Mouse (Mus musculus) kidney, adult 9 months (tissue): ENCODE data around the gene Adamts9.

Experiments used
- DNase-seq: peaks from one replicate; pipeline ENCODE4 v3.0.0; 2022

Gene Adamts9

DNA sequence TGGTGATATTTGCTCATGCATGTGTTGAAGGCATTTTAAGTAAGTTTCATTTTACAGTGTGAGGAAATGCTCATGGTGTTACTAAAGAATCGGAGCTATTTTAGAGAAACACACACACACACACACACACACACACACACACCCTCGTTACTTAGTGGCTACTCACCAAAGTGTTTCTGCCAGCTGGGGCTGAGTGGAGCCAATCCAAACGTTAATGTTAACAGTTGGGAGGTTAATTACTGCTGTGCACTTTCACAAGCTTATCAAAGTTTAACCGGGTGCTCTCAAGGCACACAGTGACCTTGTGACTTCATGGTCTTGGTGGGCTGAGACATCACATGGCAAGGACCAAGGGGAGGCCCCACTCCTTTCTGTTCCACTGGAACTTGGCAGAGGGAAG lies 21.4 kb downstream of the Adamts9 start:
- DNase-seq: peak; percentile 90

DNA sequence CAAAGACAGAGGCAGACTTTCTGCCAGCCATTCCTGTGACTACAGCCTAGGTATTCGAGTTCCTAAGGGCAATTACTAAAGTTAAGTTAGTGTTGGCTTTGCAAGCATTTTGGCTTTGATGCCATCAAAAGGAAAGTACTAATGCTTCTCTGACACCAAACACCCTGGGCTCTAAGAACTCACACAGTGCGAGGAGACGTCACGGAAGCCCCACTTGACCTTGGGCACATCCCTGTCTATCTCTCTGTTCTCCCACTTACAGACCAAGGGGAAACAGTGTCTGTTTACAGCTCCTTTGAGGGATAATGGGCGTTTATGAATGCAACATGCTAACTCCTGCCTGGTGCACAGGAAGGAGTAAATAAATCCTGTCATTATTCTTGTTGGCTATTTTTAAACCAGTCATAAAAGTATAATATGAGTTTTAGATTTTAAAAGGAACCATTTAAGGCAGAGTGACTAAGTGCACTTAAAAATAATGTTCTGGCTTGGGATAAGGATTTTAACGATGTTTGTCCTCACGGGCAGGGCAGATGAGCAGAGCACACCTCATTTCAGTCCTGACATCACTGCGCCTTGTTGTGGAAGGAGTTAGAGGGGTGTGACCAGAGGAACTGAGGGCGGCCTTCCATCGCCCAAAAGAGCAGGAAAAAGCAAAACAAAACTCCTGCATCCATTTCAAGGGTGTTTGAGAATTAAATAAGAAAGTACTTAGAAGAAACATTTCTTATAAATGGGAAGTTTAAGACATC lies 22.2 kb downstream of the Adamts9 start:
- peak; percentile 42 for DNase-seq

DNA sequence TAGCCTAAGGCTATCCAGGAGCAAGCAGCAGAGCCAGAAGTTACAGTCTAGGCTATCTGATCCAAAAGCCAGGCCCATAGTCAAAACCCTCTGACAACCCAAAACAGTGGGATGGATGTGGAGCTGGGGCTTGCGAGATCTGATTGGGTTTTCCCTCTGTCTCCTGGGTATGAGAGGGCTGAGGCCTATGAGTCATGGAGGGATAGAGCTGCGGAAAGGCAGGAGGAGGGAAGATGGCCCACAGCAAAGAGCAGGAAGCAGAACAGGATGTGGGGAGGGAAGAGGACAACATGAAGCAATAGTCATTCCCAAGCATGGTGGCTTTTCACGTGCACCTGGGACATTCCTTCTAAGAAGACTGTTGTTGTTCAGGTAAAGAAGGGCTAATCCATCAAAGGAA lies 32.7 kb downstream of the Adamts9 start:
- DNase-seq: no peak

DNA sequence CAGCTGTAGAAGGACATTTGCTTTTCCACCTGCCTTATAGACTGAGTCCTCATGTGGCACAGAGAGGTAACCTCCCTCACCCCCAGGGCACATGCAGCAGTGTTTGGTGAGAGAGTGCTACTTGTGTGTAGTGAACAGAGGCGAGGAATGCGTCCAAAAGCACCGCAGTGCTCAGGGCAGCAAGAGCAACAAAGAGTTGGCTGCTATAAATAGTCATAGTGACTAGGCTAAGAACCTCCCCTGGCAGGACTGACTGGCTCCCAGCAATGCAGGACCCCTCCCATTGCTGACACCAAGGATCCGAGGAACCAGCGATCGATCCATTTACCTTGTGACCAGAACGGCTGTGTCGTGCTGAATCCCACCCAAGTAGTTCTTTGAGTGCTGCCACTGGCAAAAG lies 33.9 kb downstream of the Adamts9 start:
- DNase-seq: peak; percentile 20

DNA sequence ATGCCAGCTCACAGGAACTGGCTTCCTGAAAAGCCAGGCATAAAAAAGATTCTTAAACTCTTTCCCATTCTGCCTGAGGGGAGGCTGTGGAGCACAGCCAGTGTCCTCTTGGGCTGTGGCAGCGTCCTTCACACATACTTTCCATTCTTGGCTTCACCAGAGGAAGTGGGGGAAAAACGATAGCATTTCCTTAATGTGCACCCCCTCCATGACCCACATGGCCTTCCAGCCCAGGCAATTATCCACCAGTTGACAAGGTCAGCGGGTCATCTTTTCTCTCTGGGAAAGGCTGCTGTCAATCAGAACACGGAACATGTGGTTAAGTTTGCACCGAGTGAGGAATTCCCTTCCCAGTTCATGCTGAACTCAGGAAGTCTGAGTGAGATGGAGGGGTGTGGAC lies 37.4 kb downstream of the Adamts9 start:
- DNase-seq: peak; percentile 73

DNA sequence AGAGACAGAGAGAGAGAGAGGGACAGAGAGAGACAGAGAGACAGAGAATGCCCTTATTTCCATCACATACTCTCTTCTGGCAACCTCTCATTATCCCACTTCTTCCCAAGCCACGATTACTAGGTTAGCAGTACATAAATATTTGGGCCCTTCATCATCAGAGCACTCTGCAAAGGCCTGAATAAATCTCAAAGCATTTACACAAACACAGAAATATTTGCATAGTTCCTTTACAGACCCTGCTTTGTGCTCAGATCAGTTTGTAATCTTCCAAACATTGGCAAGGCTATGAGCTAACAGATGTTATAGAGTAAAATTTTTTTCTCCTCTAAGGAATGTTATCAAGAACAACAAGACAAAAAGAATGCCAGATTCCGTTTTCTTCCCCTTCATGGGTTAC lies 38.8 kb downstream of the Adamts9 start:
- DNase-seq: no peak

DNA sequence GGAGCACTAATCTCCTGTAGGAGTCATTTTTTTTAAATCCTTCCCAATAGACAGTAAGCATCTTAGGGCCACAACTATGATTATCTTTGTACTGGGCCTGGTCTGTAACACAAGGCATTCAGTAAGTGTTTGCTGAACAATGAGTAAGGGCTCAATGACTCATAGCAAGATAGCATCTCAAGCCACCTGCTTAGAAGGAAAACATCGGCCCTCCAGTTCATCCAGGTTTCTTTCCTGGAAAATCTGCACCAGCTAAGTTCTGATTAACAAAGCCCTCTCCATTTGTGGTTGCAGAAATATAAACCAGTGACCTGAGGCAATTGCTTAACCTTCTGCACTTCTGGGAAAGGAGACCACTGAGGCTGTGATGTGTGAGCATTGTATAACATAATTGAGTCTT lies 39.3 kb downstream of the Adamts9 start:
- no peak for DNase-seq

DNA sequence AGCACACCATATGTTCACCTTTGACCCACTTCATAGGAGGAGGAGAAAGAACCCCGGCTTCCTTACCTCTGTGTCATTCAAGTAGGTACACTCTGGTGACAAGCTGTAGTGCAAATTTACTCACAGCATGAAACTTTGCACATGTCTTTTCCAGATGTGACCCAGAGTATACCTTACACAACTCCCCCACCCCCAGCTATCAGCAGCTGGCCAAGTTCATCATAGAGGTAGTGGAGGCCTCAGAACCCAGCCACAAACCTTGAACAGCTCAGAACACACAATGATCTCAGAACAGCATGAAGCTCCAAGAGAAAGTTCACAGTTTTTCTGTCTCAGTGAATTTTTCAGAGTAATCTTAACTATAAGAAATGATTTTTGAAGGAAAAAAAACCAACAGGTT lies 51.8 kb downstream of the Adamts9 start:
- no peak for DNase-seq

DNA sequence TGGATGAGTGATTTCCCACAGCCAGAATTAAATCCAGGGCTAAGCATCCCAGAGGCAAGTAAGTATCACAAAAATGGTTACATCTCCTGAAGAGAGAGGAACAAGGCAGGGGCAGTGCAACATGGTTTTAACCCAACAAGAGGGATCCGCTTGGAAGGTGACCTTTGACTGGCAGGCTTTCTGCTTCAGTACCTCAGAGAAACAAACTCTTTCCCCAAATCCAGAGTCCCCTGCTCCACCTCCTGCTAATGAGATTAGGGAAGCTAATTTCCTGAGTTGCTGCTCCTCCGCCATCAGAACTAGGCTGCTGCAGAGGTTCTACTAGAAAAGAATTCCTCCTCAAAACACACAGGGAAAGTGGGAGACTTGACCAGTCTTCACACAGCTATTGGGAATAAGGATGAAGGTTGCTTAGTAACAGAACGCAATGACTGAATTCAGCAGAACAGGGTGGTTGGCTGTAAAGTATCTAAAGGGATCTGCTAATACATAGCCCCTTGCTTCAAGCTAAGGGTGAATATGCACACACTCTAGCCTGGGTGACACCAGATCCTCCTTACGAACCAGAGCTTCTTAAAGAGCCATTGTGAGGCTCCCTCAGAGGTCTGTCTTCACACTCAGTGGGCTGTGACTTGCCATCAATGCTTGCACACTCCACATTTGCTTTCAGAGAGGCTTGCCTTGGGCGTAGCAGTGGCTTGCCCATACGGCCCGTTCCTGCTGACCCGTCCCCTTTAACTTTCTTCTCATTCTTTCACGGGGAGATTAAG lies 60.0 kb downstream of the Adamts9 start:
- peak; percentile 72 for DNase-seq

DNA sequence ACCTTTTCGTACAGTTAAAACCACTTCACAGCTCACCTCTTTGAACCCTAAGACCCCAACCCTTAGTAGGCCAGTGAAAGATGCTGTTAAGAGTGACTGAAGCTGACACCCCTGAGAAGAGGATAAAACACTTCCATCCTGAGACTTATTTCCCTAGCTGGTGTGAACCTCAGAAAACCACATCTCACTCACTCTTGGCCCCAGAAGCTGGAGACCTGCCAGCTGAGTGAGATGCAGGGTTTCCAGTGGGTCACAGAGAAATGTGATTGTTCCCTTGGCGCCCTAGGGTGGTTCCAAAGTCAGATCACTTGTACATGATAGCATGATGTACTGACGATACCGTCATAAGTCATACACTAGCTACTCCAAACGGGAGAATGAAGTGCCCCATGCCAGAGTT lies 60.8 kb downstream of the Adamts9 start:
- DNase-seq: no peak

DNA sequence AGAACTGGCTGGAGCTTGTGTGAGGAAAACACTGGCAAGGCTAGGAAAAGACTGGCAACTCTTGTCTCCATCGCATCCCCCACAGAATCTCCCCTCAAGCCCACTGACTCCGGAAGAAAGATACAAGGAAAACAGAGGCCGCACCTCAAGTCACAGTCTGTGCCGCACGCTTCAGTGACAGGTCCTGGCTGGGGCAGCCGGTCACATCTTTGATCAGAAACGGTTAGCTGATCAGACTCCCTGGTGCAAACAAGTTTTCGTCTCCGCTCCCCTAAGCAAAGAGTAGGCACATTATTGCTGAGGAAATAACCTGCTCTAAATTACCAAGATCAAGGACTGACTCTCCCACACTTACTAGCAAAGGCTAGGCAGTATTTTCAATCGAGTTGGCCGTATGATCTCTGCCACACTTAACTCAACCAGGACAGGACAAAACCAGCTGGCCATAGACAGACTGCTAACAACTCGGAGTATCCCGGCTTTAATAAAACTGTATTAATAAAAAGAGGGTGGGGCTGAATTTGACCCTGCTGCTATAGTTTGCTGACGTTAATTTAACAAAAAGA lies 63.5 kb downstream of the Adamts9 start:
- no peak for DNase-seq

DNA sequence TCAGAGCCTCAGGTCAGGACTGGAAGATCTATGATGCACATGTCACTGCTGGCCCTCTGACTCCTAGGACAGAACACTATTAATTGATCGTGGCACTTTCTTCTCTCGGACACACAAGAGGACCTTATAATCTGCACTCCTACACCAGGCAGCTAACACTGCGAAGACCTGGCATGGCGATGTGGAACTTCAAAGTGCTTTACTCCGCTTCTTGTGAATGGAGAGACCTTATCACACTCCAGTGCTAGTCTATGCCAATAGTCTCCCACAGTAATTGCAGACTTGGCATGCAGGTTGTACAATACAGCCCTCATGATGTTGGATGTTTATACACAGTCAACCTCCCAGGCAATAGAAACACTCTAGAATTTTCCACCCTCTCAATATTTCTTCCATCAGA lies 64.5 kb downstream of the Adamts9 start:
- no peak for DNase-seq

DNA sequence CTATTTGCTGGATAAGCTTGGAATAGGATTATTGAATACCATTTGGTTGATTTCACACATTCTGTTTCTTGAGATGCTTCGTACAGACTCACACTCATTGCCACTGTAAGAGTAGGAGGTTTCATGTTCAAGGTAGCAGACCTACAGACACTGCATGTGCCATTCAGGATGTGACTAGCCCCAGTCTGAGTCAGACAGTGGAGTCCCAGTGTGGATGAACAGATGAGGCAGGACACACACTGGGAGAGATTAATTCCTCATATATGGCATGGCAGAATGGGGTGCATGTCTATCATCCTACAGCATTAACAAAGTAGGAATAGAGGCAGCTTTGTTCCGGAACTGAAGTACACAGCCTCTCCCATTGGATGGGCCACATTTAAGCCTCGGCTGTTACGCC lies 66.1 kb downstream of the Adamts9 start:
- DNase-seq: no peak

DNA sequence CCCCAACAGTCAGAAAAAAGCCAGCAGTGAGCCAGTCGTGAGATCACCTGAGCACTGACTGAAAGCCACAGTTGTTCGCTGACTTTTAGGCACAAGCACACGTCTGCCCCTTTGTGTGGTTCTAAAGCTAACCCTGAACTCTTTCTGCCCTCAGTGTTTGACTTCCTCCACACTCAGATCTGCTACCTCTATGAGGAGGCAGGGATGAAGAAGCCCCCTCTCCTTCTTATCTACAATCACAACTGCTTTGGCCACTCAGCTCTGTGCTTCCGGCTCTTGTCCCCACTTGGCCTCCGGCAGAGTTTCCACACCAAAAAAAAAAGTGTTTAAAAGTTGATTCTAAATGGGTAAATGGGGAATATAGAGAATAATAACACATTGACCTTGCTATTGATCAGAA lies 67.2 kb downstream of the Adamts9 start:
- no peak for DNase-seq

DNA sequence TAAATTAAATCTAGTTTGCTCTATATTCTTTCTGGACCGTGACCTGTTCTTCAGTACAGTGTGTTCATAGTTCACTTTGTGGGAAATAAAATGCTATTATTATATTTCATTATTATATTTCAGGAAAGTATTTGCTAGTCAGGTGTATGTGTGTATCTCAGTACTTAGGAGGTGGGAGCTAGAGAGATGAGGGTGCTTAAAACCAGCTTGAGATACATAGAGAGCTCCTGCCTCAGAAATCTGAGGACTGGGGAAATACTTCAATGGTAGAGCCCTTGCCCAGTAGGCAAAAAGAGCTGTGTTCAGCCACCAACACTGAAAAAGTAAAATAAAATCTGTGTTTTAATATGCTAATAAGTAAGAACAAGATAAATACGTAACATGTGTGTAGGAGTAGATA lies 68.0 kb downstream of the Adamts9 start:
- no peak for DNase-seq

DNA sequence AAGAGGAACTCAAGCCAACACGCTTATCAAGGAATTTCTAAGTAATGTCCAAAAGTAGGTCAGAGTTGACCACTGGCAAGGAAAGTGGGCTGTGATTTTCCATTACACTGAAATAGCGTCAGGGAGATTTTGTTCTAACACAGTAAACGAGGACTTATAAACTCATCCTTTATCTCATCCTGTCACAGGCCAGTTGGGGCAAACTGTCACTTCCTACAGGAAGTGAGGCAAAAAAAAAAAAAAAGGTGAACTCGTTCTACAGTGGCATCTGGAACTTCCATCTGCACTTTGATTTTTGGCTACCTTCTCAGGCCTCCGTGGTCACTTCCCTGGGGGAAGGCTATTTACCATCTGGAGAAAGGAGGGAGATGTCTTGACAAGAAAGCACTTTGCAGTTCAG lies 68.4 kb downstream of the Adamts9 start:
- peak; percentile 62 for DNase-seq

DNA sequence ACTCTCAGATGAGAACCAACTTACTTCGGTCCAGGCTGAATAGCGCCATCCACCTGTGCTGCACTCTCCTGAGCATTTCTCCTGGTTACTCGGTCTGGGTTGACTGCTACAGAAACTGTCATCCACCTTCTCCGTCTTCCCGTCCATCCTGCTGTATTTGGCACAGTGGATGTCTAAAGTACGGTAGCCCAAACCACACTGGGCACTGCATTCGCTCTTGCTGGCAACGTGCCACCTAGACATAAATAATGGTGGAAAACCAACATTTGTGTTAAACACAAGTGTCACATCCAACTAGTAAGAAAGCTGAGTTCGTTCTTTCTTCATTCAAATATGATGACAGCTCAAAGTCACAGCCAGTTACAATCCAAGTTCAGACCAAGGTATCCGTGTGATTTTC lies 70.5 kb downstream of the Adamts9 start:
- DNase-seq: no peak

DNA sequence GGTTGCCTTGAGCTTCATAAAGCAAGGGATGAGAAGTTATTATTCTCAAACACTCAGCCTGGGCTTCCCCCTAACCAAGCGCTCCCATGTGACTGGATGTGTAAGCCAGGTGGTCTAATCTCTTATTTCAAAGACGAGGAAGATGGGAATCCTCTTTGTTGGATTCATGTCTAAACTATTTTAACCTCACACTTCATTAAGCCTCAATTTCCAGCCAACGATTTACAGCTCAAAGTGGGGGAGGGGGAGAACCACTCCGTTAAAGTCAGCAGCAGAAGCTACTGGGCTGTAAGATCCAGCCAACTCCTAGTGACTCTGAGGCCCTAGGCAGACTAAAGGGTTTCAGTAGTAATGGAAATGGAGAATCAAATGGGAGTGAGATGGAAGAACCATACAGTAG lies 71.5 kb downstream of the Adamts9 start:
- DNase-seq: no peak

DNA sequence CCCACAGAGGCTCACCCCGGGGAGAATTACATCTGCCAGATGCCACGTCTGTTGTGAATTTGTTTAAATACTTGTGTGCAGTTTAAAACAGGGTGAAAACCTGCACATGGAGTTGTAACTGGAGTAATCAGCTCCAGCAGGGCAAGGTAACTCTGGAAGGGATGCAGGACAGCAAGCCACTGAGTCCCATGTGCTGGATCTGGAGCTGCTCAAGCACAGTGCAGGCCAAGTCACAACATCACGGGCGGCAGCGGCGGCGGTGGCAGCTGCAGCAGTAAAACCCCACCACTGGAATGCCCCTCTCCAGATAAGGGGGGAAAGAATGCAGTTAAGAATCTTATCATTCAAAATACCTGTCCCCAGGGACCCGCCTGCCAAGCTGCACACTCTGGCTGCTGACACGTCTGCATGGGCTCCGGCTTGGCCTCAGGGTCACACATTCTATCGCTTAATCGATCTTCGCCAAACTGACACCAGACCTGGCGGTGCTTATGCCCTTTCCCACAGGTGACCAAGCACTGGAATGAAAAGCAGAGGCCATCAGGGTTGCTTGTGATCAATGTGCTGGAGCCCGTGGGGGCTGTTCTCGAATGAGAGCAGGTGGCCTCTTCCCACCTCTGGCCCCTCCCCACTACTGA lies 73.6 kb downstream of the Adamts9 start:
- DNase-seq: no peak

DNA sequence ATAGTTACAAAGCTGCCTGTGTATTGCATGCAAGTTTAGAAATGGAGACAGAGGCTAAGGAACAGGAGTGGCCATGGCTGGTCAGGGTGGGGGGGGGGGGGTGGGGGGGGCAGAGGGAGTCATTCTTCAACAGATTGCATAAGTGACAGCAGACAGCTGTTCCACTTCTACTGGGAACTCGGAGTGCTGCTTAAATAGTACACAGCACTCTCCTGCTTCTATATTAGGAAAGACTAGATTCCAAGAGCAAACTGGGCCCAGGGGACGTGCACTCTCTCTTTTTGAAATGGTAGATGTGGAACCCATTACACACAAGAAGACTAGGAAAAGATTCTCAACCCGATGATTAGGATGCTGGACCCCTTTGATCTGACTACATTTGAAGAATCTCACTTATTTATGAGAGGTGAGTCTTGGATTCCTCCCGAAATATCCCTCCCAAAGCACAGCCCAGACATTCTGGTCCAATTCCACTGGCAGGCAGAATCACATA lies 74.2 kb downstream of the Adamts9 start, which contains the start of gene Gm15737:
Gene Gm15737 (plus strand): TSS at position 269 of the 493 bp plus-strand sequence.
- DNase-seq: peak; percentile 60

DNA sequence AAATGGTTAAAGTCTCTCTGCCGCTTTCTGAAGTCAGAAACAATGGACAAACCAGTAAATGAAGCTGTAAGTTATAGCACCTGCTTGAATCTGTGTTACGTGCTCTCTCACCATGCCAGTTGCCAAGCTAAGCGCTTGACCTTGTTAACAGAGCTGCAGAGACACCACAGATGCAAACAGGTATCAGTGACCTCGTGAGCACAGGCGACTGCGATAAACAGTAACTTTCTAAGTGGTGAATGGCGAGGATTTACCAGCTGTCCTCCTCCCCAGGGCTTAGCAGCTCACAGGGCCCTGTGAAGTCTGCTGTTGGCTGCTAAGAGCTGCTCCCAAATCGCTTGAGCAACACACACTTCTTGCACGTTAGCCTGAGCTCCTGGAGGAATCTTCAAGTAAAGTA lies 80.7 kb downstream of the Adamts9 start:
- DNase-seq: no peak

DNA sequence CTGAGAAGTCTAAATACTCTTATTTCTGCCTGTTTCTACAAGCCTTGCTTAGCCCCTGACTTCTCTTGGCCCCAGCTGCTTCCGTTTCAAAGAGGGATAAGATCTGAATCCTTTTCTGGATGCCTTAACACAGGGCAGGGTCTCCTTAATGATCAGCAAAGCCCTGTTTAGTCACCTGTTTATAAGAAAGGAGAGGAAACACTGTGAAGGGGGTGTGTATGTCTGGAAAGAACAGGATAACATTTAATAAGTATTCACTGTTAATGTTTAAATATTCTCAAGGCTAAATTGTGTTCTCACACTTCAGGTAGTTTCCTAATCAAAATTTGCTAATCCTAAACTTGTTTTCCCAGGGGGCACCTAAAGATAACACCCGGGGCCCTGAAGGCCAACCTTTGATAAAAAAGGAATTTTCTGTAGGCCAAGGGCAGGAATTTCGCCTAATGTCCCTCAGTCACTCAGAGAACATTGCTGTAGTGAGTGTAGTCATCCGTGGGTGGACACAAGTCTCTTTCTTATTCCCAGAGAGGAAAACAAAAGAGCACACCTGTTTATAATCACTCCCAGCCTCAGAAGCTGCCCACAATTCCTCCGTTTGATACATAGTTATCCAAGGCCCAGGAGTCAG lies 82.9 kb downstream of the Adamts9 start:
- DNase-seq: peak; percentile 48
